Mouse (Mus musculus): ENCODE data around the gene Adrb1. TPM values are rescaled to one million over a fixed set of nuclear protein-coding genes. Genes with fewer than 3 reads are reported as not detected.
A peak's percentile ranks its signal among the peaks of the same experiment; 100 is the strongest.

Gene Adrb1
- polyA plus RNA-seq, 1 experiment, result 0.50 TPM

GRCm38 (mm10) chr19:56708794-56709193 is 13.2 kb upstream of the Adrb1 start:
- Histone ChIP-seq H3K27ac (ENCODE audit: control insufficient read depth, insufficient read depth, low read depth, low read length, poor library complexity) (no peak overlapping the region), H3K4me3 (replicated peaks; ENCODE audit: control insufficient read depth, low read depth, low read length) (no peak overlapping the region), H3K4me1 (ENCODE audit: control insufficient read depth, insufficient read depth, low read length) (no peaks in the 10 kb centered on the region; the same call in 1 of the 2 replicates)
- 71% methylated on average over 2 of the region's 2 CpGs for WGBS
- no peak for TF ChIP-seq POLR2A (IDR thresholded peaks at IDR 0.05; ENCODE audit: borderline replicate concordance, control insufficient read depth, low read depth, low read length)
- no peak for TF ChIP-seq CTCF (IDR thresholded peaks at IDR 0.05; ENCODE audit: control insufficient read depth, insufficient read depth, low read length)

- no peak overlapping the region for H3K4me3 ChIP-seq (replicated peaks; ENCODE audit: control insufficient read depth, low read depth, low read length)
- WGBS, result 80% methylated on average over 17 of the region's 17 CpGs
Observed at GRCm38 (mm10) chr19:56710131-56710905, 11.7 kb upstream of the Adrb1 start.

GRCm38 (mm10) chr19:56713613-56714012 is 8.4 kb upstream of the Adrb1 start:
- Histone ChIP-seq H3K27ac (ENCODE audit: control insufficient read depth, insufficient read depth, low read depth, low read length, poor library complexity) (no peak overlapping the region), H3K4me1 (ENCODE audit: control insufficient read depth, insufficient read depth, low read length) (no peaks in the 10 kb centered on the region), H3K4me3 (replicated peaks; ENCODE audit: control insufficient read depth, low read depth, low read length) (no peak overlapping the region)
- TF ChIP-seq POLR2A (IDR thresholded peaks at IDR 0.05; ENCODE audit: borderline replicate concordance, control insufficient read depth, low read depth, low read length) (no peak), CTCF (IDR thresholded peaks at IDR 0.05; ENCODE audit: control insufficient read depth, insufficient read depth, low read length) (no peak)
- WGBS, result 75% methylated on average over 5 of the region's 5 CpGs

More at GRCm38 (mm10) chr19:56710131-56710905, 11.7 kb upstream of the Adrb1 start:
- no peak for TF ChIP-seq CTCF (IDR thresholded peaks at IDR 0.05; ENCODE audit: control insufficient read depth, insufficient read depth, low read length)
- TF ChIP-seq POLR2A (IDR thresholded peaks at IDR 0.05; ENCODE audit: borderline replicate concordance, control insufficient read depth, low read depth, low read length), result no peak
- H3K4me1 ChIP-seq (ENCODE audit: control insufficient read depth, insufficient read depth, low read length), result no peaks in the 10 kb centered on the region
- H3K27ac ChIP-seq (ENCODE audit: control insufficient read depth, insufficient read depth, low read depth, low read length, poor library complexity), result no peak overlapping the region

GRCm38 (mm10) chr19:56714661-56715170 is 7.3 kb upstream of the Adrb1 start:
- H3K4me1 ChIP-seq (ENCODE audit: control insufficient read depth, insufficient read depth, low read length), result no peaks in the 10 kb centered on the region
- TF ChIP-seq CTCF (IDR thresholded peaks at IDR 0.05; ENCODE audit: control insufficient read depth, insufficient read depth, low read length) (no peak), POLR2A (IDR thresholded peaks at IDR 0.05; ENCODE audit: borderline replicate concordance, control insufficient read depth, low read depth, low read length) (no peak)
- WGBS, result 62% methylated on average over 4 of the region's 4 CpGs

DNA sequence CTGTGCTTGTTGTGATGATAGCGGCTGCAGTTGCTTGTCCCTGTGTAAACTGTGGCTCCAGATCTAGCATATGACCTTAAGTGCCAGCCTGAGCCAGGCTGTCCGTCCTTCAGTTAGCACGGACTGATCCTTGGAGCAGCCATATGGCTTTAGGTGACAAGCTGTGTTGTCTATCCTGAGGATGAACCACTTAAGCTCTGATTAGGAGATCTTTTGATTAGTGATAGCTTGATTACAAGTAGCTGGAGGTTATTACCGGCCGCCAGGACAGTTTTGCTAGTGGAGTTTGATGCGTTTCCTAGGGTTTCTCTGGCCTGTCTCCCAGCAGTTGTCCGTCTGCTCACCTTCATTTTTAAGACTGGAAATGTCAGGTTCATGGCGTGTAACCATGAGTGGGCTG is 4.0 kb upstream of the Adrb1 start:
- WGBS, result 80% methylated on average over 8 of the region's 8 CpGs
- Histone ChIP-seq H3K4me1 (ENCODE audit: control insufficient read depth, insufficient read depth, low read length) (no peaks in the 10 kb centered on the region; the same call in 1 of the 2 replicates), H3K4me3 (replicated peaks; ENCODE audit: control insufficient read depth, low read depth, low read length) (no peak overlapping the region), H3K27ac (ENCODE audit: control insufficient read depth, insufficient read depth, low read depth, low read length, poor library complexity) (no peak overlapping the region)
- TF ChIP-seq POLR2A (IDR thresholded peaks at IDR 0.05; ENCODE audit: borderline replicate concordance, control insufficient read depth, low read depth, low read length), result no peak
- TF ChIP-seq CTCF (IDR thresholded peaks at IDR 0.05; ENCODE audit: control insufficient read depth, insufficient read depth, low read length), result no peak

More at GRCm38 (mm10) chr19:56714661-56715170, 7.3 kb upstream of the Adrb1 start:
- H3K27ac ChIP-seq (ENCODE audit: control insufficient read depth, insufficient read depth, low read depth, low read length, poor library complexity), result no peak overlapping the region
- H3K4me3 ChIP-seq (replicated peaks; ENCODE audit: control insufficient read depth, low read depth, low read length), result no peak overlapping the region

- WGBS, result 22% methylated on average over 13 of the region's 13 CpGs
- Histone ChIP-seq H3K27ac (ENCODE audit: control insufficient read depth, insufficient read depth, low read depth, low read length, poor library complexity) (no peak overlapping the region), H3K4me3 (replicated peaks; ENCODE audit: control insufficient read depth, low read depth, low read length) (no peak overlapping the region), H3K4me1 (ENCODE audit: control insufficient read depth, insufficient read depth, low read length) (no peaks in the 10 kb centered on the region; the same call in 1 of the 2 replicates)
- no peak for TF ChIP-seq POLR2A (IDR thresholded peaks at IDR 0.05; ENCODE audit: borderline replicate concordance, control insufficient read depth, low read depth, low read length)
- no peak for TF ChIP-seq CTCF (IDR thresholded peaks at IDR 0.05; ENCODE audit: control insufficient read depth, insufficient read depth, low read length)
Observed at GRCm38 (mm10) chr19:56720882-56721281, 1.1 kb upstream of the Adrb1 start.

DNA sequence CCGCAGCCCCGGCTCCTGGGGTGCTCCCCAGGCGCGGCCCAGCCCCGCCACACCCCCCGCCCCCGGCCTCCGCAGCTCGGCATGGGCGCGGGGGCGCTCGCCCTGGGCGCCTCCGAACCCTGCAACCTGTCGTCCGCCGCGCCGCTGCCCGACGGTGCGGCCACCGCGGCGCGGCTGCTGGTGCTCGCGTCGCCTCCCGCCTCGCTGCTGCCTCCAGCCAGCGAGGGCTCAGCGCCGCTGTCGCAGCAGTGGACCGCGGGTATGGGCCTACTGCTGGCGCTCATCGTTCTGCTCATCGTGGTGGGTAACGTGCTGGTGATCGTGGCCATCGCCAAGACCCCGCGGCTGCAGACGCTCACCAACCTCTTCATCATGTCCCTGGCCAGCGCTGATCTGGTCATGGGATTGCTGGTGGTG is 300 bp downstream of the Adrb1 start:
- Histone ChIP-seq H3K4me1 (ENCODE audit: control insufficient read depth, insufficient read depth, low read length) (no peaks in the 10 kb centered on the region; the same call in 1 of the 2 replicates), H3K27ac (ENCODE audit: control insufficient read depth, insufficient read depth, low read depth, low read length, poor library complexity) (peak overlapping the region; percentile 20; the same call in 1 of the 2 replicates), H3K4me3 (replicated peaks; ENCODE audit: control insufficient read depth, low read depth, low read length) (peak overlapping the region; percentile 16)
- TF ChIP-seq CTCF (IDR thresholded peaks at IDR 0.05; ENCODE audit: control insufficient read depth, insufficient read depth, low read length) (no peak), POLR2A (IDR thresholded peaks at IDR 0.05; ENCODE audit: borderline replicate concordance, control insufficient read depth, low read depth, low read length) (no peak)
- WGBS, result 4% methylated on average over 45 of the region's 48 CpGs

GRCm38 (mm10) chr19:56722711-56723330 is 822 bp downstream of the Adrb1 start:
- WGBS, result 5% methylated on average over 69 of the region's 69 CpGs
- Histone ChIP-seq H3K4me1 (ENCODE audit: control insufficient read depth, insufficient read depth, low read length) (no peaks in the 10 kb centered on the region; the same call in 1 of the 2 replicates), H3K4me3 (replicated peaks; ENCODE audit: control insufficient read depth, low read depth, low read length) (peak overlapping the region; percentile 16), H3K27ac (ENCODE audit: control insufficient read depth, insufficient read depth, low read depth, low read length, poor library complexity) (peak overlapping the region; percentile 23; the same call in 1 of the 2 replicates)
- TF ChIP-seq CTCF (IDR thresholded peaks at IDR 0.05; ENCODE audit: control insufficient read depth, insufficient read depth, low read length) (no peak), POLR2A (IDR thresholded peaks at IDR 0.05; ENCODE audit: borderline replicate concordance, control insufficient read depth, low read depth, low read length) (no peak)

Data from bone marrow, adult 2 months (tissue).